Mouse (Mus musculus) midbrain, embryonic 14.5 days (tissue): Measurements from ENCODE around the gene Gtf2b. TPM values are rescaled to one million over a fixed set of nuclear protein-coding genes. Genes with fewer than 3 reads are reported as not detected.
A peak's percentile ranks its signal among the peaks of the same experiment; 100 is the strongest.

Source experiments
- ATAC-seq: fragments of 200-750 bp; cut with Nextera tagmentation; 2 replicates; pipeline ENCODE4 v1.8.0; 2017; ENCODE audit warnings: moderate number of reproducible peaks, moderate library complexity; ENCODE audit not compliant: low FRiP score, low TSS enrichment
- DNase-seq: peaks from one replicate; pipeline ENCODE4 v3.0.0-alpha.2; 2015
- H3K27ac ChIP-seq: fragments of 300-500 bp; sonication (generic); replicated peaks from 2 replicates; pipeline ENCODE4 v1.5.1; 2014; ENCODE audit warnings: mild to moderate bottlenecking, low read depth, low read length, moderate library complexity
- H3K27me3 ChIP-seq: fragments of 300-500 bp; sonication (generic); 2 replicates; pipeline ENCODE4 v1.6.1; 2014; ENCODE audit warnings: low read length, control low read depth, mixed read lengths; ENCODE audit not compliant: control insufficient read depth, insufficient read depth
- H3K36me3 ChIP-seq: fragments of 300-500 bp; sonication (generic); 2 replicates; pipeline ENCODE4 v1.6.1; 2014; ENCODE audit warnings: low read length, control low read depth; ENCODE audit not compliant: control insufficient read depth, insufficient read depth
- H3K4me1 ChIP-seq: fragments of 300-500 bp; sonication (generic); 2 replicates; pipeline ENCODE4 v1.6.1; 2014; ENCODE audit warnings: mild to moderate bottlenecking, antibody characterized with exemption, low read length, control low read depth; ENCODE audit not compliant: control insufficient read depth, insufficient read depth
- H3K4me2 ChIP-seq: fragments of 300-500 bp; sonication (generic); 2 replicates; pipeline ENCODE4 v1.6.1; 2014; ENCODE audit warnings: mild to moderate bottlenecking, low read length, moderate library complexity
- H3K4me3 ChIP-seq: fragments of 300-500 bp; sonication (generic); replicated peaks from 2 replicates; pipeline ENCODE4 v1.5.1; 2014; ENCODE audit warnings: low read depth, low read length
- H3K9ac ChIP-seq: fragments of 300-500 bp; sonication (generic); replicated peaks from 2 replicates; pipeline ENCODE4 v1.6.1; 2014; ENCODE audit warnings: mild to moderate bottlenecking, low read length, moderate library complexity
- H3K9me3 ChIP-seq: fragments of 300-500 bp; sonication (generic); 2 replicates; pipeline ENCODE4 v1.6.1; 2016; ENCODE audit warnings: low read length, control low read depth, mixed read lengths; ENCODE audit not compliant: control insufficient read depth
- WGBS: fragments of 180-500 bp; shearing (Covaris S2); extraction: QIAGEN DNeasy Blood & Tissue Kit; methylation state at CpG from one replicate; pipeline ENCODE4 v1.1.7; 2014; 5-methylcytosine and 5-hydroxymethylcytosine counted together
- polyA plus RNA-seq: library from polyadenylated mRNA; unstranded; fragments of >200 nt; fragmentation: Nextera tagmentation; extraction: Ambion mirVana; gene quantifications from 2 replicates; pipeline ENCODE4 v1.2.1, GENCODE M21; 2014

Gene Gtf2b
- polyA plus RNA-seq, 1 experiment from 2014 or later, result 89.5 TPM

GRCm38 (mm10) chr3:142777227-142777626, 12.4 kb downstream of the Gtf2b start:
- no peaks in the 10 kb centered on the region for H3K27me3 ChIP-seq
- H3K4me3 ChIP-seq, result no peak overlapping the region
- 83% methylated on average over 3 of the region's 3 CpGs for WGBS
- DNase-seq (no peak), ATAC-seq (no peak)
- H3K4me2 ChIP-seq, result no peak overlapping the region
- peaks cover 63% of the 10 kb centered on the region for H3K36me3 ChIP-seq
- no peaks in the 10 kb centered on the region for H3K4me1 ChIP-seq
- H3K9me3 ChIP-seq, result no peaks in the 10 kb centered on the region
- no peak overlapping the region for H3K9ac ChIP-seq
- no peak overlapping the region for H3K27ac ChIP-seq

- Histone ChIP-seq H3K4me2 (no peak overlapping the region), H3K9me3 (no peaks in the 10 kb centered on the region), H3K27ac (no peak overlapping the region), H3K4me3 (no peak overlapping the region), H3K27me3 (no peaks in the 10 kb centered on the region), H3K4me1 (no peaks in the 10 kb centered on the region), H3K36me3 (peaks cover 51% of the 10 kb centered on the region), H3K9ac (no peak overlapping the region)
- WGBS, result 43% methylated on average over 2 of the region's 2 CpGs
- ATAC-seq (no peak), DNase-seq (peak; percentile 23)
Measured at GRCm38 (mm10) chr3:142786423-142787072, 21.7 kb downstream of the Gtf2b start.

DNA sequence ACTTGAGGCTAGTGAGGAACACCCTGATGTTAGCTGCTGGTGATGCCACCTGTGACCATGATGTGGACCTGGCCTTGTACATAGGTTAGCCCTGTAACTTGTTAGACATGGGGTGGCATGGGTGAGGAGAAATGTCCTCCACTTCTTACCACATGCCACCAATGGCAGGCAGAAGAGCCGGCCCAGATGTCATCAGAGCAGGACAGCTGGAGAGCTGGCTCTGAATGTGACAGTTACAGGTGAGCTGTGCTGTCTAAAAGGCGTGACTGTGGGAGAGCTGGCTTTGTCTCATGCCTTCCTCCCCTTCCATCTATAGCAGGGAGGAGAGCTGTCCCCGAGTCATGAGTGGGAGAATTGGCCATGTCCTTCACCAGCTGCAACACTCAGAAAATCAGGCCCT, 30.7 kb downstream of the Gtf2b start:
- H3K4me2 ChIP-seq, result no peak overlapping the region
- H3K4me1 ChIP-seq, result no peaks in the 10 kb centered on the region
- H3K27ac ChIP-seq, result no peak overlapping the region
- DNase-seq (no peak), ATAC-seq (no peak)
- WGBS, result 97% methylated on average over 3 of the region's 3 CpGs
- H3K27me3 ChIP-seq, result no peaks in the 10 kb centered on the region
- H3K9me3 ChIP-seq, result no peaks in the 10 kb centered on the region
- no peak overlapping the region for H3K9ac ChIP-seq
- no peak overlapping the region for H3K4me3 ChIP-seq
- H3K36me3 ChIP-seq, result peaks cover 62% of the 10 kb centered on the region

DNA sequence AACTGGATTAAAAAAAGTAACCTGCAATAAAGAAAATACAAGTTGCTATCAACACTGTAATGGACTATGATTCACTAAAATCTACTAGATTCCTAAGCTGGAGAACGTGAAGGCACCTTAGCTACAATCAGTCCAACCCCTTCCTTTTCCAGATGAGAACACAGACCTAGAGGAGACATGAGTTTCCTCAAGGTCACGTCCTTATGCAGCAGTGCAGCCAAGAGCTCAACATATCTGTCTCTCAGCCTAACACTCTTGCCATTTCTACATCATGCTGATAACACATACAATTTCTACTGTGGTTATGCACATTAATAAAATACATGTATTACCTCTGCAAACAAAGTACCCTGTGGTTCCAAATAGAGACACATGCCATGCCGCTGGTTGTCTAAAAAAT, 46.7 kb downstream of the Gtf2b start:
- WGBS, result 93% methylated on average over 3 of the region's 3 CpGs
- Histone ChIP-seq H3K27me3 (no peaks in the 10 kb centered on the region), H3K27ac (no peak overlapping the region), H3K9me3 (no peaks in the 10 kb centered on the region), H3K36me3 (peaks cover 29% of the 10 kb centered on the region), H3K9ac (no peak overlapping the region), H3K4me1 (no peaks in the 10 kb centered on the region), H3K4me3 (no peak overlapping the region), H3K4me2 (no peak overlapping the region)
- no peak for ATAC-seq
- DNase-seq, result no peak

GRCm38 (mm10) chr3:142817506-142817905, 52.7 kb downstream of the Gtf2b start:
- Histone ChIP-seq H3K4me1 (no peaks in the 10 kb centered on the region), H3K27ac (no peak overlapping the region), H3K4me3 (no peak overlapping the region), H3K27me3 (no peaks in the 10 kb centered on the region), H3K4me2 (no peak overlapping the region), H3K9me3 (no peaks in the 10 kb centered on the region), H3K9ac (no peak overlapping the region), H3K36me3 (peaks cover 17% of the 10 kb centered on the region)
- no peak for DNase-seq
- no peak for ATAC-seq
- WGBS, result 95% methylated on average over 3 of the region's 3 CpGs

DNA sequence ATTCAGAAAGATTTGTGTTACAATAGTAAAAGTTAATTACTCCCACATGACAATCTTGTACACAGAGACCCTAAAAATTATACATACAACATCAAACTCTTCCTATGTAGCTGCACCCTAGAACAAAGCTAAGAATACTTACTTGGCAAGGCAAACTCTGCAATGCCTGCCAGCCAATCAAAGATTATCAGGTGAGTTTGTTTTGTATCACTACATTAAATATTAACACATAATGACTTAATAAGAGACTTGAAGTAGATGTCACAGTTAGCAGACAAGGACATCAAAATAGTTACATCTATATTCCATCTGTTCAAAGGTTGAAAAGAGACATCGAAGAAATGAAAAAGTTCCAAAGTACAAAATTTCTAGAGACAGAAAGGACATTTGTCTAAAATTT, 58.8 kb downstream of the Gtf2b start:
- no peaks in the 10 kb centered on the region for H3K4me1 ChIP-seq
- H3K4me3 ChIP-seq, result no peak overlapping the region
- ATAC-seq (no peak), DNase-seq (no peak)
- H3K27ac ChIP-seq, result no peak overlapping the region
- no peaks in the 10 kb centered on the region for H3K9me3 ChIP-seq
- no peak overlapping the region for H3K4me2 ChIP-seq
- 75% methylated on average over 1 of the region's 1 CpGs for WGBS
- no peaks in the 10 kb centered on the region for H3K27me3 ChIP-seq
- H3K36me3 ChIP-seq, result peaks cover 19% of the 10 kb centered on the region
- H3K9ac ChIP-seq, result no peak overlapping the region

- Histone ChIP-seq H3K4me3 (no peak overlapping the region), H3K36me3 (peaks cover 14% of the 10 kb centered on the region), H3K27me3 (no peaks in the 10 kb centered on the region), H3K4me1 (no peaks in the 10 kb centered on the region), H3K9me3 (no peaks in the 10 kb centered on the region), H3K27ac (no peak overlapping the region), H3K4me2 (no peak overlapping the region), H3K9ac (no peak overlapping the region)
- 88% methylated on average over 4 of the region's 4 CpGs for WGBS
- ATAC-seq (no peak; the same call in 1 of the 2 replicates), DNase-seq (no peak)
Measured at GRCm38 (mm10) chr3:142826449-142827146, 61.8 kb downstream of the Gtf2b start.

DNA sequence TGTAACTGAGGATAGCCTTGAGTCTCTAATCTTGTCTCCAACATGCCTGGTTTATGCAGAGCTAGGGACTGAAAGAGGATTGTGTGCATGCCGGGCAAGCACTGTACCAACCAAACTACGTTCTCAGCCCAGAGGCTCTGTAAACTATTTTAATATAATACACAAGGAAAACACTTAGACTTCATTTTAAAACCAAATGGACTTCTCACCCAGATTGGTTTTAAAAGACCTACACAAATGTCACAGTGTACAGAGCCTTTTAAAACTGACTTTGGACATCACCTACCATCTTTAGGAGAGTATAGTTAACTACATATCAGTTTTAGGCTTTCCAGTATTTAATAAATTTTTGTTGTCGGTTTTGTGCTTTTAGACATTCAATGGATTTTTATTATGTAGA, 68.1 kb downstream of the Gtf2b start:
- WGBS, result 85% methylated on average over 3 of the region's 3 CpGs
- peaks cover 12% of the 10 kb centered on the region for H3K36me3 ChIP-seq
- no peaks in the 10 kb centered on the region for H3K4me1 ChIP-seq
- ATAC-seq (no peak), DNase-seq (no peak)
- H3K27ac ChIP-seq, result no peak overlapping the region
- H3K9ac ChIP-seq, result no peak overlapping the region
- no peak overlapping the region for H3K4me3 ChIP-seq
- no peaks in the 10 kb centered on the region for H3K9me3 ChIP-seq
- H3K27me3 ChIP-seq, result no peaks in the 10 kb centered on the region
- no peak overlapping the region for H3K4me2 ChIP-seq
